Mouse (Mus musculus) kidney, adult 2 months (tissue): ENCODE results near the gene Cpt1a. TPM values are rescaled to one million over a fixed set of nuclear protein-coding genes. Genes with fewer than 3 reads are reported as not detected.

Source experiments
- DNase-seq: peaks from one replicate; pipeline ENCODE4 v3.0.0; 2021
- H3K27ac ChIP-seq: fragments of 200-500 bp; 2 replicates; pipeline ENCODE4 v1.5.1; 2012; ENCODE audit warnings: low read depth, low read length, control low read depth, inconsistent platforms; ENCODE audit not compliant: insufficient read depth
- H3K27me3 ChIP-seq: fragments of 200-500 bp; replicated peaks from 2 replicates; pipeline ENCODE4 v1.6.1; 2012; ENCODE audit warnings: mild to moderate bottlenecking, moderate library complexity, low read length, inconsistent platforms; ENCODE audit not compliant: control insufficient read depth, insufficient read depth
- H3K36me3 ChIP-seq: fragments of 200-500 bp; 2 replicates; pipeline ENCODE4 v1.6.1; 2012; ENCODE audit warnings: mild to moderate bottlenecking, moderate library complexity, low read length, inconsistent platforms; ENCODE audit not compliant: control insufficient read depth, insufficient read depth
- H3K4me1 ChIP-seq: fragments of 200-500 bp; 2 replicates; pipeline ENCODE4 v1.6.1; 2011; ENCODE audit warnings: low read length; ENCODE audit not compliant: control insufficient read depth, insufficient read depth
- H3K4me3 ChIP-seq: fragments of 200-500 bp; 2 replicates; pipeline ENCODE4 v1.5.1; 2011; ENCODE audit warnings: mild to moderate bottlenecking, low read depth, low read length, control low read depth; ENCODE audit not compliant: insufficient read depth
- CTCF ChIP-seq: fragments of 200-500 bp; conservative IDR thresholded peaks from 2 replicates; pipeline ENCODE4 v1.5.1; 2011; ENCODE audit warnings: low read depth, mild to moderate bottlenecking, control low read depth, low read length, moderate library complexity, mixed read lengths; ENCODE audit not compliant: insufficient read depth, insufficient read length
- POLR2A ChIP-seq: fragments of 200-500 bp; IDR thresholded peaks from one replicate; pipeline ENCODE4 v1.6.1; 2011; ENCODE audit warnings: low read depth, low read length, control low read depth
- WGBS: fragments of 180-500 bp; shearing (Covaris S2); methylation state at CpG from one replicate; pipeline ENCODE4 v1.1.7; 2018; 5-methylcytosine and 5-hydroxymethylcytosine counted together
- polyA plus RNA-seq: library from polyadenylated mRNA; depleted of rRNA; stranded (reverse); fragments of >200 nt; gene quantifications from 2 replicates; pipeline ENCODE4 v1.2.3, GENCODE M21; 2012

Cpt1a gene
- polyA plus RNA-seq, 1 experiment: 232 TPM

DNA sequence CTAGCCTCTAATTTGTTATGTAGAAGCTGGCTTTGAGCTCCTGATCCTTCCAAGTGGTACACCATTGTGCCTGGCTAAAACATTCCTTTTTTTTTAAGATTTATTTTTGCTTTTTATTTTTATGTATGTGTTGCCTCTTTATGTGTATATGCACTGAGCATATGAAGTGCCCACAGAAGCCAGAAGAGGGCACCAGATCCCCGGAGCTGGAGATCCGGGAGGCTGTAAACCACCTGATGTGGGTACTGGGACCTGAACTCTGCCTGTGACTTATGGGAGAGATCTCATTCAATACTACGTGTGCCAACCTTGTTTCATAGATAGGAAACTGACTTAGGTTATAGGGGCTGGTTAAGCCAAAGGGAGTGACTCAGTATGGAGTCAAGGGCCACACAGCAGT is 46.1 kb downstream of the Cpt1a start:
- no peak for DNase-seq
- Histone ChIP-seq H3K27ac (no peak overlapping the region), H3K27me3 (no peaks in the 10 kb centered on the region), H3K36me3 (peaks cover 26% of the 10 kb centered on the region), H3K4me3 (no peak overlapping the region), H3K4me1 (no peaks in the 10 kb centered on the region)
- TF ChIP-seq POLR2A (no peak), CTCF (0 out of 2 replicates have a peak, but pooled peaks have one; percentile 16)
- 94% methylated on average over 3 of the region's 3 CpGs for WGBS

DNA sequence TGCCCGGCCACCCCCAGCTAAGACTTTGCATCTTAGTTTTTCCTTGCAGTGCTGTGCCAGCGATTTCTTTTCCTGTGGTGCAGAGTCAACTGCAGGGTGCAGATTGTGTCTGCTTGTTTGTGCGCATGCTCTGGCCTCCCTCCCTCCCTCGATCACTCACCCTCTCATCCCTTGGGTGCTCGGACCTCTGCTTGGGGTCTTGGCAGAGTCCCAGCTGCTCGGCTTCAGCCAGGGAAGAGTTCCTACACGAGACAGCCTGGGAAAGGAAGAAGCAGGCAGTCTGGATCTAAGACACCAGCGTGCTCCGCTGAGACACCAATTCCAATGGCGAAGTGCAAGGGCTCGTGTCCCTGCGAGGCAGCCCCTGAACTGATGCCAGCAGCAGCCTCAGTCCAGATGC is 51.2 kb downstream of the Cpt1a start:
- H3K27me3 ChIP-seq: no peaks in the 10 kb centered on the region
- DNase-seq: peak; percentile 65
- 67% methylated on average over 12 of the region's 12 CpGs for WGBS
- TF ChIP-seq POLR2A (no peak), CTCF (no peak)
- no peaks in the 10 kb centered on the region for H3K4me1 ChIP-seq
- H3K4me3 ChIP-seq: no peak overlapping the region
- no peak overlapping the region for H3K27ac ChIP-seq
- H3K36me3 ChIP-seq: peaks cover 12% of the 10 kb centered on the region

DNA sequence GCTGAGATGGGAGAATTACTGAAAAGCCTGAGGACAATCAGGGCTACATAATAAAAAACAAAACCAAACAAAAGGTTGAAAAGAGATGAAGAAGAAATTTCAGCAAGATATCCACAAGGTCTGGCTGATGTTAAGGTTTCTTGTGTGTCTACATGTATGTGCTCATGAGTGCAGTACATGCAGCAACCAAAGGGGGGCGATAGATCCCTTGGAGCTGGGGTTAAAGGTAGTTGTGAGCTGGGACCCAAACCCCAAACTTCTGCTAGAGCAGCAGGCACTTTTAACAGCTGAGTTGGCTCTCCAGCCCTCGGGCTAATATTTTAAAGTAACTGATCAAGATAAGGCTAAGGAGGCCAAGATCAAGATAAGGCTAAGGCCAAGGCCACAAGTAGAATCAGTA is 51.9 kb downstream of the Cpt1a start:
- H3K4me1 ChIP-seq: no peaks in the 10 kb centered on the region
- H3K27me3 ChIP-seq: no peaks in the 10 kb centered on the region
- DNase-seq: no peak
- peaks cover 14% of the 10 kb centered on the region for H3K36me3 ChIP-seq
- WGBS: 63% methylated on average over 2 of the region's 2 CpGs
- no peak for TF ChIP-seq POLR2A
- peak; percentile 47 for TF ChIP-seq CTCF
- no peak overlapping the region for H3K4me3 ChIP-seq
- no peak overlapping the region for H3K27ac ChIP-seq

DNA sequence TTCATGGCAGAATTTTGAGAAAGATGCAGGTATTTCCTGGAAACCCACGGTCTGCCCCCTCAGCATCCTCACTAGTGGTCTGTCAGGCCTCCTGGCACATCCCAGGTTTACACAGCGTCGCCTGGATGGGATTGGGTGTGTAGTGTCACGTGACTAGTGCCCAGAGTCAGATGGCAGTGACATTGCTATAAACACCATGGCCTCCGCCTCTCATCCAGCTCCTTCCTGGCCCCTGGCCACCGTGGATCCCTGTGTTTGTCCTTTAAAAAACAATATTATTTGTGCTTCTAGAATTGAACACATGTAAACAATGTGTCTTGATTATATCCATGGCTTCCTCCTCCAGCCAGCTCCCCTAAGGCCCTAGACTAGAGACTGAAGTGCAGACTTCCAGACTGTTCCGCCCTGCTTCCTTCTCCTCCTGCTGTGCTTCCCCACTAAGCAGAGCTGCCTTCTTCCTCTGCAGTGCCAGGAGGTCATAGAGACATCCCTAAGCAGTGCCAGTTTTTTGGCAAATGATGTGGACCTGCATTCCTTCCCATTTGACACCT is 53.9 kb downstream of the Cpt1a start:
- TF ChIP-seq POLR2A (no peak), CTCF (no peak)
- no peak for DNase-seq
- H3K27me3 ChIP-seq: no peaks in the 10 kb centered on the region
- H3K4me3 ChIP-seq: no peak overlapping the region
- no peaks in the 10 kb centered on the region for H3K4me1 ChIP-seq
- peaks cover 13% of the 10 kb centered on the region for H3K36me3 ChIP-seq
- H3K27ac ChIP-seq: no peak overlapping the region
- WGBS: 63% methylated on average over 7 of the region's 7 CpGs

DNA sequence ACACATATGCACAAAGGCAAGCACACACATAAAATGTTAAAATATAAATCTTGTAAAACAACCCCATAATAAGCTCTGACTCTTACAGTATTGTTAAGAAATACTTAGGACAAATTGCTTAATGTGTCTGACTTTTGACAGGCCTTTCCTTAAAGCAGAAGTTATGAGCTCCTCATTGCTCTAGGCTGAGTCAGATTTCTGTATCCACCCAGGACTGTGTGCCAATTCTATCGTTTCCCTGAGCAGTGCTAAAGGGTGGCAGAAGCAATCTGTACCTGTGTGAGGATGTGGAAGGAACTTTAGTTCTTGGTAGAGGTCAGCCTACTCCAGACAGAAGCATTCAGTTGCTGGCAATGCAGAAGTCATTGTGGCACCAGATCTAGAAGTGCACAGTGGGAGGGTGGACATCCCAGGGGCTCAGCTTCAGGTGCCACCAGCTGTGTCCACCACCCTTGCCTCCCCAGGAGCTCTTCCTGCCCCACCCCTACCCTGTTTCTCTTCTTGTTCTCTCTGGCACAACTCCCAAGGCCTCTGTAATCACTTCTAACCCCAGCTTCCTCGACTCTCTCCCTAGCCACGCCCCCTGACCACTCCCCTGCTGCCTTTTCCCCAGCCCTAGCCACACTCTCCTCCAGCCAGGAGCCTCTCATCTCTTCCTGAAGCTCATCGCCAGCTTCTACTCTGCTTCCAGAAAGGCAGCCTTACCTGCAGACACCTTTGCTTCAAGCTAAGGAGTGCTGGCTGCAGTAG is 55.0 kb downstream of the Cpt1a start:
- no peak overlapping the region for H3K27ac ChIP-seq
- no peak overlapping the region for H3K4me3 ChIP-seq
- TF ChIP-seq CTCF (no peak), POLR2A (no peak)
- 34% methylated on average over 4 of the region's 4 CpGs for WGBS
- H3K27me3 ChIP-seq: no peaks in the 10 kb centered on the region
- peaks cover 12% of the 10 kb centered on the region for H3K36me3 ChIP-seq
- H3K4me1 ChIP-seq: no peaks in the 10 kb centered on the region
- no peak for DNase-seq

DNA sequence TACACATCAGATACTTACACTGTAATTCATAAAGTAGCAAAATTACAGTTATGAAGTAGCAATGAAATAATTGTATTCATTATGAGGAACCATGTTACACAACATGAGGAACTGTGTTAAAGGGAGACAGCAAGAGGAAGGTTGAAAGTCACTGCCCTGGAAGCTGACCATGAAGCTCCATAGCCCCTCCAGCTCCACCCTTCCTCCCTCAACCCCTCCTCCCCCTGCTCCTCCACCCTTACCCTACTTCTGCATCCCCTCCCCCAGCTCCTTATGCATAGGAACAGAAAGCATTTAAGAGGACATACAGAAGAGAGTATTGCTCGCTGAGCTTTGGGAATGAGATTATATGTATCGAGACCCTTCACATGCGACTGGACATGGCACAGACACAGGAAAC is 56.5 kb downstream of the Cpt1a start:
- H3K36me3 ChIP-seq: peaks cover 11% of the 10 kb centered on the region
- no peaks in the 10 kb centered on the region for H3K4me1 ChIP-seq
- WGBS: 85% methylated on average over 3 of the region's 3 CpGs
- no peak overlapping the region for H3K4me3 ChIP-seq
- DNase-seq: no peak
- H3K27ac ChIP-seq: no peak overlapping the region
- TF ChIP-seq POLR2A: no peak
- TF ChIP-seq CTCF: no peak
- H3K27me3 ChIP-seq: no peaks in the 10 kb centered on the region

DNA sequence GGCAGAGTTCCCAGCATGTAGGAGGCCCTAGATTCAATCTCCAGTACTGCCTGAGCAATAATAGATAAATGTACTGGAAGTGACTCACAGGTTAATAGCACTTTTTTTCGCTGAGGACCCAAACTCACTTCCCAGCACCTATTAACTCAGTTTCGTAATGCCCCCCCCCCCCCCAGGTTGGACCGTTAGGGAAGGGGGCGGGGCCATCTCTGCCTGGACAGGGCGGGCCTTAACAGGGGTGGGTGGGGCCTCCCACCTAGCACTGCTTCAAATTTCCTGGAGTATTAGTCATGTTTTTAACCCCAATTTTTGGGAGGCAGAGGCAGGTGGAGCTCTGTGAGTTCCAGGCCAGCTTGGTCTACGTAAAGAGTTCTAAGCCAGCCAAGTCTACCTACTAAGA is 65.9 kb downstream of the Cpt1a start:
- Histone ChIP-seq H3K27me3 (no peaks in the 10 kb centered on the region), H3K4me1 (no peaks in the 10 kb centered on the region), H3K36me3 (peaks cover 7% of the 10 kb centered on the region), H3K27ac (no peak overlapping the region), H3K4me3 (no peak overlapping the region)
- no peak for DNase-seq
- TF ChIP-seq POLR2A (no peak), CTCF (no peak)
- WGBS: 63% methylated on average over 6 of the region's 6 CpGs

DNA sequence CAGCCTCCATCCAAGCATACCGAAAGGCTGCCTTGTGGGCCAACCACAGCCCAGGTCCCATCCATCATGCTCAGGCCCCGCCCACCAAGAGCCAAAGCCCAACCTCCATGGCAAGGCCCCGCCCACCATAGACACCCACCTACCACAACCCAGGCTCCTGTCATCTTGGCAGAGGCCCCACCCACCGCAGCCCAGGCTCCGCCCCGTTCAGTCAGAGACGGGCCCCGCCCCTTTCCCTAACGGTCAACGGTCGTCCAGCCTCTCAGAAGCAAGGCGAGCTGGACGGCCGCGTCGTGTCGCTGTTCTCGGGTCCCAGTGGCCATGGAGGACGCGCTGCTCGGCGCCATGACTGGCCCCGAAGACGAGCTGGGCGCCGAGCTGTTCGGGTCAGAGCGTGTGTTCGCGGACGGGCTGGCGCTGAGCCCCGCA is 66.5 kb downstream of the Cpt1a start, which contains the start of gene Tesmin:
Gene Tesmin, plus strand, starts transcription at position 229 of the 429 bp plus-strand sequence.
- H3K36me3 ChIP-seq: peaks cover 7% of the 10 kb centered on the region
- H3K4me1 ChIP-seq: no peaks in the 10 kb centered on the region
- peak within 1 kb of the TSS; percentile 33 for H3K4me3 ChIP-seq
- 1% methylated on average over 33 of the region's 33 CpGs for WGBS
- no peak within 1 kb of the TSS for H3K27ac ChIP-seq
- no peak for TF ChIP-seq POLR2A
- peak; percentile 48 for TF ChIP-seq CTCF
- no peaks in the 10 kb centered on the region for H3K27me3 ChIP-seq
- DNase-seq: peak; percentile 95
